Mouse (Mus musculus) hindbrain, embryonic 16.5 days (tissue): ENCODE results near the gene Fra10ac1. TPM values are rescaled to one million over a fixed set of nuclear protein-coding genes. Genes with fewer than 3 reads are reported as not detected.

Source experiments
- ATAC-seq: fragments of 200-750 bp; cut with Nextera tagmentation; 2 replicates; pipeline ENCODE4 v1.8.0; 2017; ENCODE audit warnings: moderate TSS enrichment, moderate library complexity
- H3K27ac ChIP-seq: fragments of 300-500 bp; sonication (generic); 2 replicates; pipeline ENCODE4 v1.5.1; 2014; ENCODE audit warnings: low read depth, mild to moderate bottlenecking, control low read depth, low read length, moderate library complexity
- H3K27me3 ChIP-seq: fragments of 300-500 bp; sonication (generic); replicated peaks from 2 replicates; pipeline ENCODE4 v1.6.1; 2014; ENCODE audit warnings: low read length; ENCODE audit not compliant: control insufficient read depth, insufficient read depth
- H3K36me3 ChIP-seq: fragments of 300-500 bp; sonication (generic); 2 replicates; pipeline ENCODE4 v1.6.1; 2014; ENCODE audit warnings: mild to moderate bottlenecking, low read length, moderate library complexity, mixed read lengths; ENCODE audit not compliant: control insufficient read depth, insufficient read depth
- H3K4me1 ChIP-seq: fragments of 300-500 bp; sonication (generic); 2 replicates; pipeline ENCODE4 v1.6.1; 2014; ENCODE audit warnings: low read depth, low read length; ENCODE audit not compliant: control insufficient read depth, insufficient read depth
- H3K4me2 ChIP-seq: fragments of 300-500 bp; sonication (generic); 2 replicates; pipeline ENCODE4 v1.6.1; 2014; ENCODE audit warnings: mild to moderate bottlenecking, low read length, control low read depth, moderate library complexity
- H3K4me3 ChIP-seq: fragments of 300-500 bp; sonication (generic); 2 replicates; pipeline ENCODE4 v1.5.1; 2014; ENCODE audit warnings: mild to moderate bottlenecking, low read length, control low read depth, moderate library complexity
- H3K9ac ChIP-seq: fragments of 300-500 bp; sonication (generic); 2 replicates; pipeline ENCODE4 v1.6.1; 2014; ENCODE audit warnings: low read depth, mild to moderate bottlenecking, control low read depth, low read length, moderate library complexity
- H3K9me3 ChIP-seq: fragments of 300-500 bp; sonication (generic); 2 replicates; pipeline ENCODE4 v1.6.1; 2014; ENCODE audit warnings: mild to moderate bottlenecking, low read length, moderate library complexity; ENCODE audit not compliant: control insufficient read depth
- WGBS: fragments of 180-500 bp; shearing (Covaris S2); extraction: QIAGEN DNeasy Blood & Tissue Kit; methylation state at CpG from one replicate; pipeline ENCODE4 v1.1.7; 2014; 5-methylcytosine and 5-hydroxymethylcytosine counted together
- polyA plus RNA-seq: library from polyadenylated mRNA; unstranded; fragments of >200 nt; fragmentation: Nextera tagmentation; extraction: Ambion mirVana; gene quantifications from 2 replicates; pipeline ENCODE4 v1.2.1, GENCODE M21; 2015

The Fra10ac1 gene
- polyA plus RNA-seq, 1 experiment from 2014 or later, result 37.7 TPM

DNA sequence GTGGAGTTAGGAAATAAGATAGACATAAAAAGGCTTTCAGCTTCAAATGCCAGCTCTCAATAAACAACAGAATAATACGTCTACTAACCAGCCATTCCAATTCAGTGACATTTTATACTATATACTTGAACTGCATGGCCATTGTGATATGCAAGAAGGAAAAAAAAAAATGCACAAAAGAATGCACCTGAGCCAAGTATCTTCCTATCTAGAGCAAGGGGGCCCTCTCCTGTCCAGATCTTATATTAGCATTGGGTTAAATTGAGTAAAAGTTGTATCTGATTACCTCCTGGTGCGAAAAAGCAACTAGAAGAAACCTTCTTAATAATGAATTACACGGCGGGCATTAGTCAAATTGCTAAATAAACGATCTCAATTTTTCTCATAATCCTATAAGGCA, 25.2 kb downstream of the Fra10ac1 start:
- Histone ChIP-seq H3K4me2 (no peak overlapping the region), H3K9me3 (no peaks in the 10 kb centered on the region), H3K36me3 (peaks cover 14% of the 10 kb centered on the region), H3K27ac (no peak overlapping the region), H3K27me3 (no peaks in the 10 kb centered on the region), H3K4me1 (no peaks in the 10 kb centered on the region), H3K4me3 (no peak overlapping the region), H3K9ac (no peak overlapping the region)
- 89% methylated on average over 5 of the region's 5 CpGs for WGBS
- ATAC-seq, result no peak

DNA sequence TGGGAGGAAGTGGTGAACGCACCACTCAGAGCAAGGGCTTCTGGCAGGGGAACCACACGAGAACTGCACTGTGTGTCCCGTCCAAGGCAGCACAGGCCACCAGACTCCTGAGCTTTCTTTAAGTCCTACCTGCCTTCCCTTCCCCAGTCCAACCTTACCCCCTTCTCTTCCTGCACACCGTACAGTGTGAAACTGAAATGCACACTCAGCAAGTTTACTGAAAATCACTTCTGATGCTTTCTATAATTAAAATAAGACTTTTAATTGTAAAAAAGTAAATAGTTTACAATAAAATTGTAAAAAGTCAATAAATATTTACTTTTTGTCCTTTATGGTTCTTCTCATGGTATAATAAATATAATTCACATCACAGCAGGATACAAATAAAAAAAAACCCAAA, 28.7 kb downstream of the Fra10ac1 start:
- no peaks in the 10 kb centered on the region for H3K9me3 ChIP-seq
- no peak overlapping the region for H3K4me2 ChIP-seq
- H3K36me3 ChIP-seq, result peaks cover 5% of the 10 kb centered on the region
- H3K27ac ChIP-seq, result no peak overlapping the region
- no peak overlapping the region for H3K9ac ChIP-seq
- WGBS, result 93% methylated on average over 4 of the region's 4 CpGs
- no peaks in the 10 kb centered on the region for H3K4me1 ChIP-seq
- no peaks in the 10 kb centered on the region for H3K27me3 ChIP-seq
- H3K4me3 ChIP-seq, result no peak overlapping the region
- no peak for ATAC-seq

DNA sequence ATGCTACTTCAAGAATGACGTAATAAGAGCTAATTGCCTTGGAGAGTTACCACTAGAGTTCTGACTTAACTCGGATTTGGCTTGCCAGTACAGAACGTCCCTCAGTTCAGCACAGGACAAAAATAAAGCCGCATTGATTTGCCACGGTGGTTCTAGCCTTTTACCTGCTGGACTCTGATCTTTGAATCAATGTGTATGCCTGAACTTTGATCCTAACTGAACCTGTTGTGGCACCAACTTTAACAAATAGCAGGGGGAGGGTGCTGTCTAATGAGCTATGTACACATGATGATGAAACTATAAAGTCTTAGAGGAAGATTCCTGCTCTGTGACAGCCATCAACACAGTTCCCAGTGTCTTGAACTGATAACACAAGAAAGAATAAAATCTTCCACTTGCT, 32.5 kb downstream of the Fra10ac1 start:
- Histone ChIP-seq H3K4me2 (no peak overlapping the region), H3K9ac (no peak overlapping the region), H3K9me3 (no peaks in the 10 kb centered on the region), H3K4me1 (no peaks in the 10 kb centered on the region), H3K27me3 (no peaks in the 10 kb centered on the region), H3K4me3 (no peak overlapping the region), H3K36me3 (peaks cover 7% of the 10 kb centered on the region), H3K27ac (no peak overlapping the region)
- 88% methylated on average over 5 of the region's 5 CpGs for WGBS
- no peak for ATAC-seq

DNA sequence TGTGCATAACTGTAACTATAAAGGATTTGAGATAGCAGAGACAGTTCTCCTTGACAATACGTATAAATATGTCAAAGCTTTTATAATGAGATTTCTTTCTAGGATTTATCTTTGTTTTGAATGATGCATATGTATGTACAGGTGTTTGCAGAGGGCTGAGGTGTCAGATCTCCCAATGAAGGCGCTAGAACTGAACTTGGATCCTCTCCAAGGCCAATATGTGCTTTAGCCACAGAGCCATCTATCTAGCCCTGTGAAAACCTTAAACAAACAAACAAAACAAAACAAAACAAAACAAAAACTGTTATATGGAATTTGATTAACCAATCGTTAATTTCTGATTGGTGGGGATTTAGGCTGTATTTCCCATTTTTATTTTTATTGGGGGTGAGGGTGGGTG, 33.4 kb downstream of the Fra10ac1 start:
- no peaks in the 10 kb centered on the region for H3K4me1 ChIP-seq
- 90% methylated on average over 3 of the region's 3 CpGs for WGBS
- H3K36me3 ChIP-seq, result peaks cover 7% of the 10 kb centered on the region
- no peaks in the 10 kb centered on the region for H3K27me3 ChIP-seq
- no peak for ATAC-seq
- no peak overlapping the region for H3K27ac ChIP-seq
- no peak overlapping the region for H3K9ac ChIP-seq
- no peak overlapping the region for H3K4me2 ChIP-seq
- no peak overlapping the region for H3K4me3 ChIP-seq
- H3K9me3 ChIP-seq, result no peaks in the 10 kb centered on the region

DNA sequence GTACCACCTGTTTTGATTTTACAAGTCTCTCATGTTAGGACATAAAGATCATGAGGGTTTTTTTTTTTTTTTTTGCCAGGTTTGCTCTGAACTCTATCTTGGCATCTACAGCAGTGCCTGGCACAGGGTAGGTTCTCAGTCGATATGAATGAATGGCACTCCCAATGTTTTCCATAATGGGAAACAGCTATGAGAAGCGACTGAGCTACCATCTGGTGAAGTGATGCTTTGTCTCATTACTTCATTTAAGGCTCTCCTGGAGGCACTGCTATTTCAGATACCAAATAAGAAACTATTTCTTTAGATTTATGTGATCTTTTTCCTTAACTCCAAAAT, 36.6 kb downstream of the Fra10ac1 start:
- Histone ChIP-seq H3K4me2 (no peak overlapping the region), H3K9me3 (no peaks in the 10 kb centered on the region), H3K36me3 (peaks cover 3% of the 10 kb centered on the region; the same call in 1 of the 2 replicates), H3K4me1 (no peaks in the 10 kb centered on the region), H3K9ac (no peak overlapping the region), H3K27me3 (no peaks in the 10 kb centered on the region), H3K4me3 (no peak overlapping the region), H3K27ac (no peak overlapping the region)
- no peak for ATAC-seq
- 80% methylated on average over 2 of the region's 2 CpGs for WGBS

DNA sequence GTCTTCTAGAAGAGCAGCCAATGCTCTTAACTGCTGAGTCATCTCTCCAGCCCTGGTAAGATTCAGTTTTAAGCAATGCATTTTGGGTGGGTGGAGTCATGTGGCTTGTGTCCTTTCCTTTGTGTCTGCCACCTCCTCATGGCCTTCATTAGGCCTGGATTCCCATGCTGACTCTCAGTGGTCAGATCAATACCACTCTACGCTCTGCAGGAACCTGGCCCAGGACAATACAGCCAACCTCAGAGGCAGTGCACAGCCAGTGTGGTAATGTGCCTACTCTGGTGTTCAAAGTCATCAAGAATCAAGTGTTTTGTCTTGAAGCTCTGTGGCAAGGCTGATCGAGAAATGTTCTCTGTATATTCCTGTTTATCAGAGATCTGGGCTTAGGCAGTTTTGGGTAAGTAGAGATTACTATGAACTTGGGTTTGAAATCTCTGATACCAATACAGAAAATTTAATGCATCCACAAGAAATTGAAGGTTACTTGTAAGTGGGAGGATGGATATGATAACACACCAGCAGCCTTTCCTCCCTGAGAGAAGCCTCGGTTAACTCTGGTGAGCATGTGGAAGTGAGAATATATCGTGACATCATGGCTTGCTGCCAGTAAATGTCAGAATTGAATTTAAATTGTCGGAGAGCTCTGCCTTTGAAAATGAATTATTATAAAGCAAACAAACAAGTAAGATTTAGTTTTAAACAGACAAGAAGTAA, 37.2 kb downstream of the Fra10ac1 start:
- no peak overlapping the region for H3K27ac ChIP-seq
- no peak overlapping the region for H3K4me3 ChIP-seq
- H3K9me3 ChIP-seq, result no peaks in the 10 kb centered on the region
- H3K36me3 ChIP-seq, result peaks cover 3% of the 10 kb centered on the region; the same call in 1 of the 2 replicates
- ATAC-seq, result no peak
- H3K27me3 ChIP-seq, result no peaks in the 10 kb centered on the region
- no peaks in the 10 kb centered on the region for H3K4me1 ChIP-seq
- H3K9ac ChIP-seq, result no peak overlapping the region
- no peak overlapping the region for H3K4me2 ChIP-seq
- WGBS, result 90% methylated on average over 5 of the region's 5 CpGs

DNA sequence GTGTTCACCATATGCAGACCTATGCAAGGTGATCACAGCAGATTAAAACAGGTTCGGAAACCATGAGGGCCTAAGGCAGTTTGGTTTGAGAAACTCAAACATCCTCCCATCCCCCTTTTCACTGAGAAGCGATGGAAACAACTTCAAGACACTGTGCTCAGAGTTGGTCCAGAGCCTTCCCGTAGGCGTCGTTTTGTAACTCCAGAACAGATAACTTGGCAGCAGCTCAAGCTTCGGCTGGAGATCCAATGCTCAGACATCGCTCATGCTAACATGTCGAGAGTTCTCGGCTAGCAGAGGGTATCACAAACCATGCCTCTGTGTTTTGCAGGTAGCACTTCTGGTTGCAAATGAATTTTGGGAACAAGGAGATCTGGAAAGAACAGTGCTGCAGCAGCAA, 44.3 kb downstream of the Fra10ac1 start:
- H3K9ac ChIP-seq, result no peak overlapping the region
- ATAC-seq, result no peak
- H3K36me3 ChIP-seq, result no peaks in the 10 kb centered on the region
- no peak overlapping the region for H3K4me3 ChIP-seq
- H3K9me3 ChIP-seq, result no peaks in the 10 kb centered on the region
- no peak overlapping the region for H3K27ac ChIP-seq
- no peak overlapping the region for H3K4me2 ChIP-seq
- WGBS, result 92% methylated on average over 9 of the region's 9 CpGs
- no peaks in the 10 kb centered on the region for H3K27me3 ChIP-seq
- H3K4me1 ChIP-seq, result no peaks in the 10 kb centered on the region

DNA sequence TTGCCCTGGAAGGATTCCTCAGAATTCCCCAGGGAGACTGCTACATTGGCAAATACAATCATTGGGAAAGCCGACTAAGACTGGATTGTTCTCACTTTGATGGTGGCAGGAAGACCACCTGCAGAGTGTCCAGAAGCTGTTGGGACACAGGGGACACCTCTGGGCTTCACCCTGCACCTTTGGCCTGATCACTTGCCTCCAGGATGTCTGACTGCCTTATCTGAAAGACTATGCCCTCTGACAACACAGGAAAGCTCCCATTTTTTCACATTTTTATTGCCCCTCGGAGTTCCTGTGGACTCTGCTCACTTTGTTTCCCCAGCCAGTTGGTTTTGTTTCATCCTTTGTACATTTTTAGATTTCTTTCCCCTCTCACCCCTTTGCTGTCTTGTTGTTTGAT, 59.3 kb downstream of the Fra10ac1 start:
- Histone ChIP-seq H3K4me2 (no peak overlapping the region), H3K9me3 (no peaks in the 10 kb centered on the region), H3K27me3 (no peaks in the 10 kb centered on the region), H3K9ac (no peak overlapping the region), H3K4me3 (no peak overlapping the region), H3K4me1 (no peaks in the 10 kb centered on the region), H3K36me3 (no peaks in the 10 kb centered on the region), H3K27ac (no peak overlapping the region)
- ATAC-seq, result no peak
- WGBS, result 71% methylated on average over 2 of the region's 2 CpGs

DNA sequence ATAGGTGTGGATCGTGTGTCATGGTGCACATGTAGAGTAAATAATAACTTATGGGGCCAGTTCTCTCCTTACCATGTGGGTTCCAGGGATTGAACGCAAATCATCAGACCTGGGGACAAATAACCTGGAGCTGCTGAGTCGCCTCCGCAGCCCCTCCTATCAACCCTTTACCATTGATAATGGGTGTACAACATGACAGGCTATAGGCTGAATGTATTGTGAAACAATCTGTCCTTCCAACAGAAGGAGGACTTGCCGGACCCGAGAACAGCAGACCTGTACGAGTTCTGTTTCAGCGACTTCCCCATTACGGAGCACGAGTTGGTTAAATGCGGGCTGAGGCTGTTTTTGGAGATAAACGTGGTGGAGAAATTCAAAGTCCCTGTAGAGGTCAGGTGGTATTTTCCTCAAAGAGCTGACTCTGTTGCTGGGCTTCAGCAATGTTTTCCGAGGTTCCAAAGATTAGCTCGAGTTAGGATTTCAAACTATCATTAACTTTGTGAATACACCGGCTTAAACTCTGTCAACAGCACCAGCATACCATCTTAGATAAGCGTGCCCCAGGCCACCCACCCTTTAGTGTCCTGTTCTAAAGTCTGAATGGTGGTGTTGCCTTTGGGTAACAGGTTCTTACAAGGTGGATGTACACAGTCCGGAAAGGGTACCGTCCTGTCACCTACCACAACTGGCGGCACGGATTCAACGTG, 62.2 kb downstream of the Fra10ac1 start:
- H3K27ac ChIP-seq, result no peak overlapping the region
- H3K9ac ChIP-seq, result no peak overlapping the region
- no peak overlapping the region for H3K4me2 ChIP-seq
- H3K36me3 ChIP-seq, result no peaks in the 10 kb centered on the region
- 95% methylated on average over 21 of the region's 21 CpGs for WGBS
- ATAC-seq, result no peak
- no peaks in the 10 kb centered on the region for H3K9me3 ChIP-seq
- no peak overlapping the region for H3K4me3 ChIP-seq
- no peaks in the 10 kb centered on the region for H3K27me3 ChIP-seq
- no peaks in the 10 kb centered on the region for H3K4me1 ChIP-seq
